Mouse (Mus musculus) myocyte (in vitro differentiated cells): Measurements from ENCODE around the gene Fzr1. TPM values are rescaled to one million over a fixed set of nuclear protein-coding genes. Genes with fewer than 3 reads are reported as not detected.

Experiments used
- H3K27me3 ChIP-seq: one replicate; pipeline ENCODE4 v1.6.1; 2011; ENCODE audit not compliant: control insufficient read depth, insufficient read depth, insufficient read length
- H3K36me3 ChIP-seq: one replicate; pipeline ENCODE4 v1.6.1; 2011; ENCODE audit not compliant: control insufficient read depth, insufficient read depth
- H3K4me2 ChIP-seq: one replicate; pipeline ENCODE4 v1.6.1; 2011; ENCODE audit warnings: low read depth, control low read depth
- H3K4me3 ChIP-seq: one replicate; pipeline ENCODE4 v1.5.1; 2011; ENCODE audit warnings: mild to moderate bottlenecking, control low read depth, moderate library complexity
- H3K79me2 ChIP-seq: one replicate; pipeline ENCODE4 v1.6.1; 2011; ENCODE audit not compliant: control insufficient read depth, insufficient read depth
- H3ac ChIP-seq: one replicate; pipeline ENCODE4 v1.6.1; 2011; ENCODE audit not compliant: control insufficient read depth, insufficient read length
- CEBPB ChIP-seq: IDR thresholded peaks from 2 replicates; pipeline ENCODE4 v1.6.1; 2011; ENCODE audit warnings: mild to moderate bottlenecking, moderate library complexity; ENCODE audit not compliant: poor library complexity, insufficient read depth, severe bottlenecking
- E2F4 ChIP-seq: IDR thresholded peaks from one replicate; pipeline ENCODE4 v1.6.1; 2011; ENCODE audit warnings: mild to moderate bottlenecking, control low read depth, moderate library complexity; ENCODE audit not compliant: insufficient read depth
- MYOD1 ChIP-seq, 3 experiments: IDR thresholded peaks; one replicate each; pipeline ENCODE4 v1.6.1; 2011; ENCODE audit warnings: control low read depth in 2 of 3, low read depth in 2 of 3, mild to moderate bottlenecking in 2 of 3, moderate library complexity in 1 of 3; ENCODE audit not compliant: insufficient read length in 2 of 3, control insufficient read depth in 1 of 3
- MYOG ChIP-seq, 3 experiments: IDR thresholded peaks; one replicate each; pipeline ENCODE4 v1.6.1; 2011; ENCODE audit warnings: control low read depth in 2 of 3, low read depth in 2 of 3, mild to moderate bottlenecking in 2 of 3; ENCODE audit not compliant: insufficient read length in 2 of 3, control insufficient read depth in 1 of 3, insufficient read depth in 1 of 3
- POLR2A ChIP-seq: IDR thresholded peaks from one replicate; pipeline ENCODE4 v1.6.1; 2011; ENCODE audit warnings: low read depth, mild to moderate bottlenecking, control low read depth, moderate library complexity; ENCODE audit not compliant: insufficient read length
- POLR2AphosphoS2 ChIP-seq: IDR thresholded peaks from one replicate; pipeline ENCODE4 v1.6.1; 2011; ENCODE audit warnings: low read depth, control low read depth; ENCODE audit not compliant: insufficient read length
- REST ChIP-seq: IDR thresholded peaks from one replicate; pipeline ENCODE4 v1.6.1; 2011; ENCODE audit warnings: mild to moderate bottlenecking, control low read depth, moderate library complexity; ENCODE audit not compliant: insufficient read depth, insufficient read length
- SRF ChIP-seq: IDR thresholded peaks from one replicate; pipeline ENCODE4 v1.6.1; 2011; ENCODE audit warnings: low read depth; ENCODE audit not compliant: control insufficient read depth, insufficient read length
- TCF12 ChIP-seq: IDR thresholded peaks from one replicate; pipeline ENCODE4 v1.6.1; 2011; ENCODE audit warnings: mild to moderate bottlenecking, control low read depth; ENCODE audit not compliant: poor library complexity, insufficient read depth, severe bottlenecking
- TCF3 ChIP-seq: IDR thresholded peaks from one replicate; pipeline ENCODE4 v1.6.1; 2011; ENCODE audit warnings: low read depth, control low read depth; ENCODE audit not compliant: insufficient read length
- USF1 ChIP-seq: IDR thresholded peaks from one replicate; pipeline ENCODE4 v1.6.1; 2011; ENCODE audit warnings: low read depth, mild to moderate bottlenecking, control low read depth, moderate library complexity
- polyA plus RNA-seq: library from polyadenylated mRNA; unstranded; fragments of >200 nt; fragmentation: generic; extraction: Trizol; gene quantifications from one replicate; pipeline ENCODE4 v1.2.1, GENCODE M21; 2012; ENCODE audit warnings: missing spikeins

Fzr1 gene
- polyA plus RNA-seq, 1 experiment = 42.0 TPM

DNA sequence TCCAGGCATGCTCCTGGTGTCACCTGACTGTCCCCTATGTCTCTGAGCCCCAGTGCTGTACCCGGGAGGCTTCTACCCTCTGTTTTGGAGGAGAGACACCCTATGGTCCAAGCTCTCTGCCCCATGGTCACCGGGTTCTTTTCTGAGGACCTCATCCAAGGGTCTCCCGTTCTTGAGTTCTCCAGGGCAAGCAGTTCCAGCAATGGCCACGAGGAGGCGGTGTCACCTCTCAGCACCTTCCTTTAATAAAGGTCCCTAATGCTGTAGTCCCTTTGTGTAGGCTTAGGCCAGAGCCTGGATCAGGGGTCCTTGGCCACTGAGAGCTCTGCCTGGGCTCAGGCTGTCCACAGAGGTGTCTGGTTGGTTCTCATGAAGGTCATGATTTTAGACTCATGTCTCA is 16.8 kb upstream of the Fzr1 start:
- Histone ChIP-seq H3K4me3 (no peak overlapping the region), H3K36me3 (peaks cover 7% of the 10 kb centered on the region), H3K4me2 (no peak overlapping the region), H3K27me3 (no peaks in the 10 kb centered on the region), H3K79me2 (no peaks in the 10 kb centered on the region), H3ac (no peak overlapping the region)
- TF ChIP-seq CEBPB (no peak), E2F4 (no peak), SRF (no peak), POLR2A (no peak), REST (no peak), MYOD1 (IDR thresholded peaks at IDR 0.05; ENCODE audit: control insufficient read depth in 1 of 3, insufficient read length in 2 of 3, low read depth in 2 of 3) (no peak), POLR2AphosphoS2 (no peak), USF1 (no peak), TCF12 (no peak), TCF3 (no peak), MYOG (IDR thresholded peaks at IDR 0.05; ENCODE audit: control insufficient read depth in 1 of 3, insufficient read depth in 1 of 3, insufficient read length in 2 of 3, low read depth in 2 of 3) (no peak)

DNA sequence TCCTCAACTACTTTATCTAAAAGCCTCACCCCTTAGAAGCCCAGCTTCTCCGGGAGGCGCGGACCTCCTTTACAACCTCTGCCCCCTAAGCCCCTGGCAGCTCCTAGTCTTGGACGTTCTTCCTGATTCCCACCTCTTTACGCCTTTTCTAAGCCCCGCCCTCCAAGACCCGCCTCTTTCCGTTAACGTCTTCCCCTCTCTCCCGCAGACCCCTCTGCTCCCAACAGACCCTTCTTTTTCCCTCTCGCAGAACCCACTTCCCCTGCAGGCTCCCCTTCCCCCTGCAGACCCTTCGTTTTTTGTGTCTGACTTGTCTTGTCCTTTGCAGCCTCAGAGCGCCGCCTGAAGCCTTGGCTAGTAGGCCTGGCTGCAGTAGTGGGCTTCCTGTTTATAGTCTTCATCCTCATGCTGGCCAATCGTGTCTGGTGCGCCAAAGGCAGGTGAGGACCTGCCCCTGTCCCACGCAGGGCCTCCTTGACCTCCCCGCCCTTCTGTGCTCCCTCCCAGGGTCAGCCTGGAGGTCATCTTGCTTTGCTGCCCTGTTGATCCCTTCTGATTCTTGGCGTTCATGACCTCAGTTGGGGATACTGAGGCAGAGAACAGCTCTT is 15.2 kb upstream of the Fzr1 start:
- H3K4me2 ChIP-seq = no peak overlapping the region
- H3ac ChIP-seq = no peak overlapping the region
- no peak overlapping the region for H3K4me3 ChIP-seq
- no peaks in the 10 kb centered on the region for H3K27me3 ChIP-seq
- no peaks in the 10 kb centered on the region for H3K79me2 ChIP-seq
- TF ChIP-seq REST = no peak
- peak; percentile 10 for TF ChIP-seq POLR2A
- peak; percentile 68 for TF ChIP-seq POLR2AphosphoS2
- H3K36me3 ChIP-seq = peaks cover 13% of the 10 kb centered on the region

DNA sequence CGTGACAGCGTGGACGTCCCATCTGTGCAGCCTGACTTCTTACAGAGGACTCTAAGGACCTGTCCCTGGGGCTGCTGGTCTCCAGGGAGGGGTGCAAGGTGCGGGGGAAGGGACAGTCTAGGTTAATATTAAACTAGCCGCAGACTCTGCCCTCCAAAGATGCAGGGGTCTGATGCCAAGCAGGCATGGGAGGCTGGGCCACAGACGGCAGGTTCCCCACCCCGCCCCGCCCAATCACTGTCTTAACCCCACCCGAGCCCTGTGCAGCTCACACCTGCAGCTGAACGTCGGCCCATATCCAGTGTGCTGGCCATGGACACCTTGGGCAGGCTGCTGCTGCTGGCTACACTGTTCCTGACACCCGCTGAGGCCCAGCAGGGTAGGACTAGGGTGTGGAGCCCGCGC is 14.5 kb upstream of the Fzr1 start, which contains the start of gene Smim24:
TSS of gene Smim24 (plus strand) at position 271 of the 405 bp plus-strand sequence.
- Histone ChIP-seq H3K79me2 (no peaks in the 10 kb centered on the region), H3K36me3 (peaks cover 8% of the 10 kb centered on the region), H3K4me2 (no peak within 1 kb of the TSS), H3ac (no peak within 1 kb of the TSS), H3K27me3 (no peaks in the 10 kb centered on the region), H3K4me3 (no peak within 1 kb of the TSS)
- no peak for TF ChIP-seq MYOD1 (IDR thresholded peaks at IDR 0.05; ENCODE audit: control insufficient read depth in 1 of 3, insufficient read length in 2 of 3, low read depth in 2 of 3)
- no peak for TF ChIP-seq E2F4
- peak; percentile 78 for TF ChIP-seq POLR2AphosphoS2
- TF ChIP-seq POLR2A = peak; percentile 25
- TF ChIP-seq MYOG (IDR thresholded peaks at IDR 0.05; ENCODE audit: control insufficient read depth in 1 of 3, insufficient read depth in 1 of 3, insufficient read length in 2 of 3, low read depth in 2 of 3) = no peak
- no peak for TF ChIP-seq SRF
- TF ChIP-seq TCF12 = no peak
- no peak for TF ChIP-seq TCF3

DNA sequence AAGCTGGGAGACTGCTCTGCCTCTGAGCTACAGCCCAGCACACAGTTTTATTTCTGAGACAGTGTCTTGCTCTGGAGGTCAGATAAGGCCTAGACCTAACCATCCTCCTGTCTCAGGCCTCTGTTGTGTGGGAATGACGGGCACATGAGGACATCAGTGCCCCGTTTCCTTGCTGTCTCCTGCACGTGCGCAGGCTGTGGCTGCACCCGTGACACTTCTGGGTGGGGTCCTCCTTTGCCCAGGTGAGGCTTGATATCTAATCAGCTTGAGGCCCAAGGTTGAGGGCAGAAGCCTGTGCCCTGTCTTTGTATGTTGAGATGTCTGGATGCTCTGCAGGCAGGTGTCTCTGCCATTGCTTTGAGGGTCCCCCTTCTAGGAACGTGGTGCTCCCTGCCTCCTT is 14.0 kb upstream of the Fzr1 start:
- H3ac ChIP-seq = no peak overlapping the region
- H3K4me2 ChIP-seq = no peak overlapping the region
- no peaks in the 10 kb centered on the region for H3K79me2 ChIP-seq
- TF ChIP-seq MYOG (IDR thresholded peaks at IDR 0.05; ENCODE audit: control insufficient read depth in 1 of 3, insufficient read depth in 1 of 3, insufficient read length in 2 of 3, low read depth in 2 of 3) = no peak
- TF ChIP-seq POLR2AphosphoS2 = peak; percentile 68
- no peak overlapping the region for H3K4me3 ChIP-seq
- peaks cover 8% of the 10 kb centered on the region for H3K36me3 ChIP-seq
- no peaks in the 10 kb centered on the region for H3K27me3 ChIP-seq

DNA sequence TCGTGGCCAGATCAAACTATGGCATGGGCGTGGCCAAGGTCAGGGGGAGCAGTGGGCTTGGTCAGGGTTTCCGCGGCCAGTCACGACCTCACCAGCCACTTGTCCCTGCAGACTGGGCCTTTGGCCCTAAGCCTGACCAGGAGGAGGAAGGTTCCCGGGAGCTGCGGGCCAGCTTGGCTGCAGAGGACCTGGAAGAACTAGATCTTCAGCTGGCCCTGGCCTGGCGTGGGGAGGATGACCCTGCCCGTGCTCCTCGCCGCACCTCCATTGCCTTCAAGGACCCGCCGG is 12.3 kb upstream of the Fzr1 start:
- H3K79me2 ChIP-seq = peaks cover 3% of the 10 kb centered on the region
- H3ac ChIP-seq = no peak overlapping the region
- H3K27me3 ChIP-seq = no peaks in the 10 kb centered on the region
- H3K4me3 ChIP-seq = no peak overlapping the region
- peaks cover 17% of the 10 kb centered on the region for H3K36me3 ChIP-seq
- TF ChIP-seq TCF3 (no peak), POLR2A (no peak), CEBPB (no peak), POLR2AphosphoS2 (no peak), TCF12 (no peak), REST (no peak), MYOD1 (IDR thresholded peaks at IDR 0.05; ENCODE audit: control insufficient read depth in 1 of 3, insufficient read length in 2 of 3, low read depth in 2 of 3) (no peak), MYOG (IDR thresholded peaks at IDR 0.05; ENCODE audit: control insufficient read depth in 1 of 3, insufficient read depth in 1 of 3, insufficient read length in 2 of 3, low read depth in 2 of 3) (no peak)
- no peak overlapping the region for H3K4me2 ChIP-seq
